In genomic region chr19:60756192-60757098, GRCm38 (mm10) we compare ENCODE assay signal across 7 mouse cellular contexts. TPM values are rescaled to one million over a fixed set of nuclear protein-coding genes. Genes with fewer than 3 reads are reported as not detected.
DNase-seq lines count a peak whose midpoint lies in the region; ATAC-seq lines count a peak whose summit lies in the region.

No protein-coding gene starts in this region.

- peak overlapping the region; percentile 66 for H3K9ac ChIP-seq in limb, embryonic 12.5 days (replicated peaks)
- H3K9ac ChIP-seq in midbrain, embryonic 13.5 days (replicated peaks): peak overlapping the region; percentile 86

- peak overlapping the region; percentile 64 for H3K27ac ChIP-seq in limb, embryonic 12.5 days
- H3K27ac ChIP-seq in midbrain, embryonic 13.5 days: peak overlapping the region; percentile 93

- no peaks in the 10 kb centered on the region for H3K9me3 ChIP-seq in limb, embryonic 12.5 days
- no peaks in the 10 kb centered on the region for H3K9me3 ChIP-seq in midbrain, embryonic 13.5 days

- peak; percentile 63 for DNase-seq in adrenal gland, adult 2 months
- peak; percentile 23 to 49 for DNase-seq in cerebellum, postnatal 4 days (ENCODE audit: low spot score in 2 of 2)
- peak; percentile 21 for DNase-seq in gastrocnemius, postnatal 25 days
- DNase-seq in kidney, adult 18-20 months: peak; percentile 64
- peak; percentile 62 to 73 for DNase-seq in spleen, postnatal 10 days (ENCODE audit: low spot score in 2 of 2)

- H3K4me3 ChIP-seq in limb, embryonic 12.5 days (replicated peaks): peak overlapping the region; percentile 75
- H3K4me3 ChIP-seq in midbrain, embryonic 13.5 days (replicated peaks): peak overlapping the region; percentile 81

- ATAC-seq in limb, embryonic 12.5 days (ENCODE audit: insufficient number of reproducible peaks, insufficient read depth, low FRiP score, low TSS enrichment, low read depth): peak; percentile 50
- ATAC-seq in midbrain, embryonic 13.5 days: peak; percentile 79

- peak overlapping the region; percentile 99 for H3K4me2 ChIP-seq in limb, embryonic 12.5 days
- H3K4me2 ChIP-seq in midbrain, embryonic 13.5 days (replicated peaks): peak overlapping the region; percentile 78

- peaks cover 7% of the 10 kb centered on the region for H3K36me3 ChIP-seq in limb, embryonic 12.5 days
- H3K36me3 ChIP-seq in midbrain, embryonic 13.5 days: peaks cover 9% of the 10 kb centered on the region

- H3K4me1 ChIP-seq in limb, embryonic 12.5 days (replicated peaks): peaks cover 12% of the 10 kb centered on the region
- peaks cover 28% of the 10 kb centered on the region for H3K4me1 ChIP-seq in midbrain, embryonic 13.5 days (replicated peaks)

- under 1% methylated on average over 103 of the region's 115 CpGs for WGBS in limb, embryonic 12.5 days
- under 1% methylated on average over 84 of the region's 115 CpGs for WGBS in midbrain, embryonic 13.5 days

- H3K27me3 ChIP-seq in limb, embryonic 12.5 days: peaks cover 22% of the 10 kb centered on the region
- H3K27me3 ChIP-seq in midbrain, embryonic 13.5 days: peaks cover 24% of the 10 kb centered on the region

RNA-seq across cellular contexts. Expression of gene Nanos1, which starts 0.7 kb away (rescaled TPM):
- total RNA-seq in adrenal gland, adult 2 months (2021): 1 to 10 TPM in 1 of 2 experiments, under 1 TPM in 1; 0.73 to 1.2 TPM
- polyA plus RNA-seq in adrenal gland, adult 2 months (2012; rRNA removed): 0.99 and 1.2 TPM in 2 replicates
- under 1 TPM; 0.05 to 0.15 TPM for total RNA-seq in gastrocnemius, postnatal 25 days (2021)
- 1.9 and 2.4 TPM in 2 replicates for polyA plus RNA-seq in limb, embryonic 12.5 days (2016; fragmentation: Nextera tagmentation; extraction: Ambion mirVana)
- polyA plus RNA-seq in midbrain, embryonic 13.5 days (2015; fragmentation: Nextera tagmentation; extraction: Ambion mirVana): 15.3 and 16.6 TPM in 2 replicates

RNA-seq across cellular contexts. Expression of gene Eif3a, which starts 34.0 kb away (rescaled TPM):
- total RNA-seq in adrenal gland, adult 2 months (2021): 100 to 1,000 TPM; 126 to 169 TPM
- polyA plus RNA-seq in adrenal gland, adult 2 months (2012; rRNA removed): 13.6 and 17.7 TPM in 2 replicates
- total RNA-seq in gastrocnemius, postnatal 25 days (2021): 10 to 100 TPM; 74.9 to 81.8 TPM
- 143 and 157 TPM in 2 replicates for polyA plus RNA-seq in limb, embryonic 12.5 days (2016; fragmentation: Nextera tagmentation; extraction: Ambion mirVana)
- polyA plus RNA-seq in midbrain, embryonic 13.5 days (2015; fragmentation: Nextera tagmentation; extraction: Ambion mirVana): 124 and 128 TPM in 2 replicates

RNA-seq across cellular contexts. Expression of gene Fam45a, which starts 54.9 kb away (rescaled TPM):
- 10 to 100 TPM; 43.8 to 51.3 TPM for total RNA-seq in adrenal gland, adult 2 months (2021)
- 1.6 and 1.9 TPM in 2 replicates for polyA plus RNA-seq in adrenal gland, adult 2 months (2012; rRNA removed)
- 1 to 10 TPM; 7.7 to 9.3 TPM for total RNA-seq in gastrocnemius, postnatal 25 days (2021)
- polyA plus RNA-seq in limb, embryonic 12.5 days (2016; fragmentation: Nextera tagmentation; extraction: Ambion mirVana): 31.4 and 34.2 TPM in 2 replicates
- 39.5 and 40.4 TPM in 2 replicates for polyA plus RNA-seq in midbrain, embryonic 13.5 days (2015; fragmentation: Nextera tagmentation; extraction: Ambion mirVana)

Comparison
In these comparisons a context has a peak if more than half of its experiments do, and no peak if none do; other contexts are left out.
1. Peak in every context shown above with its lines: DNase-seq, ATAC-seq, H3K4me3 ChIP-seq and H3K27ac ChIP-seq.
2. RNA of gene Fam45a, which starts 54.9 kb away (polyA plus RNA-seq): 39.5 to 40.4 TPM in midbrain, embryonic 13.5 days and 31.4 to 34.2 TPM in limb, embryonic 12.5 days; 1.6 to 1.9 TPM in adrenal gland, adult 2 months; every median in the first group is over 10 times any median in the second.